Mouse (Mus musculus): ENCODE results near the gene Hivep3. TPM values are rescaled to one million over a fixed set of nuclear protein-coding genes. Genes with fewer than 3 reads are reported as not detected.

Hivep3 gene
- total and polyA plus RNA-seq, 3 experiments: not detected

DNA sequence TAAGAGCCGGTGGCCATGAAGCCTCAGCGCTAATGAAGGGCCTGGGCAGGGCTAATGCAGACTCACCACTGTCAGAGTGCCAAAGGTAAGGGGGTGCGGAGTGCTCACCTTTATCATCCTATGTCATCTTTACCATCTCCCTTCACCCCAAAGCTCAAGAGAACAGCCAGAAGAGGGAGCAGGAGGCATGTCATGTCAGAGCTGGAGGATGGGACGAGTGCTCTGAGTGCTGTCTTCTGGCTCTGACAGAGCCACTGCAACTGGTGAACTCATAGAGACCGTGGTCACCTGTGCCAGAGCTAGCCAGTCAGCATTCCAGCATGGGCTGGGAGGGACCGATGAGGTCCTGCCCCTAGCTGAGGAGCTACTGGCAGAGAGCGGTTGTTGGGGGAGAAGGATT is 27.2 kb downstream of the Hivep3 start:
- no peak for DNase-seq (ENCODE audit: low read depth, low spot score)
- no peaks in the 10 kb centered on the region for H3K4me1 ChIP-seq (ENCODE audit: control insufficient read depth in 1 of 2, insufficient read depth in 2 of 2, low read length in 2 of 2)
- H3K9ac ChIP-seq (ENCODE audit: control insufficient read depth, low read depth, low read length, poor library complexity, severe bottlenecking): no peak overlapping the region

DNA sequence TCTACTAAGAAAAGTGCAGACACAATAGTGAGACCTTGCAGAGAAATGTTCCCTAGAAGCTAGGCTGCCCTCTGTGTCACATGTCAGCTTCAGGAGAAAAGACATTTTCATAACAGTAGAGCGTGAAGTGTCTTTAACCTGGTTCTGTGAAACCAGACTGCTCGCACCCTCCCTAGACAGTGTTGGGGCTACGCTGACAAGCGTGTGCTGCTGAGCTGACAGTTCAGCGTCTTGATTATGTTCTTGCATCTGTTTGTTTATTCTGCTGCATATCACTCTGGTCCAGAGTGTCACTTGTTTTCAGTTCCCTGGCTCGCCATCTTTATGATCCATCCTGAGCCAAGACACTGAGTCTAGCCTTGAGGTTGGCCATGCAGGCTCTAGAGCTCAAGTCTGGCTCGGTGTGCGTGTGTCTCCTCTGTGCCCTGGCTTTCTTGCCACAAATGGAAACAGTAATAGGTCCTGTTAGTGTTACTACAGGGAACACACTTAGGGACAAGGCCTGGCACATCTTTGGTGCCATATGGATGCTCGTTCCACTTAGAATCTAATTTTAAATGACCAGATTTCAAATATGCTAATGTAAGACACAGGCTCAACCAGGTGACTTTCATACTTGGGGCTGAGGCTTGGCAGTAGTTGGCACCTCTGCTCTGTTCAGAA is 28.0 kb downstream of the Hivep3 start:
- no peak overlapping the region for H3K4me3 ChIP-seq (ENCODE audit: control insufficient read depth in 1 of 2, insufficient read depth in 1 of 2, low read depth in 2 of 2, low read length in 2 of 2)
- no peak for DNase-seq (ENCODE audit: low read depth, low spot score)

More for the DNA sequence above, 27.2 kb downstream of the Hivep3 start:
- Histone ChIP-seq H3K4me3 (ENCODE audit: control insufficient read depth in 1 of 2, insufficient read depth in 1 of 2, low read depth in 2 of 2, low read length in 2 of 2) (no peak overlapping the region), H3K36me3 (ENCODE audit: control insufficient read depth in 1 of 2, insufficient read depth in 2 of 2, low read length in 2 of 2) (no peaks in the 10 kb centered on the region), H3K79me2 (ENCODE audit: control insufficient read depth, insufficient read depth, low read length, poor library complexity) (no peaks in the 10 kb centered on the region), H3K9me3 (replicated peaks; ENCODE audit: insufficient read depth, low read length) (no peaks in the 10 kb centered on the region), H3K27me3 (ENCODE audit: control insufficient read depth in 1 of 2, insufficient read depth in 2 of 2, low read length in 2 of 2) (no peaks in the 10 kb centered on the region), H3K27ac (ENCODE audit: control insufficient read depth, low read depth, low read length) (no peak overlapping the region)
- TF ChIP-seq TAL1 (IDR thresholded peaks at IDR 0.05; ENCODE audit: low read length) (no peak), BHLHE40 (IDR thresholded peaks at IDR 0.05; ENCODE audit: borderline replicate concordance, low read depth, low read length) (no peak), GATA1 (IDR thresholded peaks at IDR 0.05; ENCODE audit: low read depth, low read length) (no peak), UBTF (IDR thresholded peaks at IDR 0.05; ENCODE audit: borderline replicate concordance, insufficient read depth, low read depth, low read length) (no peak), MAX (IDR thresholded peaks at IDR 0.05; ENCODE audit: low read length) (no peak), CHD2 (IDR thresholded peaks at IDR 0.05; ENCODE audit: low read length) (no peak), MEF2A (IDR thresholded peaks at IDR 0.05; ENCODE audit: extremely low read depth, insufficient replicate concordance, low read depth, low read length, poor library complexity, severe bottlenecking) (no peak), JUND (IDR thresholded peaks at IDR 0.05; ENCODE audit: low read depth, low read length) (no peak), CTCF (IDR thresholded peaks at IDR 0.05 in 2 of 3, conservative IDR thresholded peaks at IDR 0.05 in 1 of 3; ENCODE audit: control insufficient read depth in 1 of 3, insufficient read depth in 1 of 3, low read depth in 2 of 3, low read length in 3 of 3, poor library complexity in 1 of 3, severe bottlenecking in 1 of 3) (no peak), RCOR1 (IDR thresholded peaks at IDR 0.05; ENCODE audit: low read depth, low read length) (no peak), NELFE (IDR thresholded peaks at IDR 0.05; ENCODE audit: low read depth, low read length) (no peak), TBP (IDR thresholded peaks at IDR 0.05; ENCODE audit: low read depth, low read length) (no peak), MYB (IDR thresholded peaks at IDR 0.05; ENCODE audit: low read depth, low read length) (no peak), CHD1 (IDR thresholded peaks at IDR 0.05; ENCODE audit: low read depth, low read length) (no peak), ELF1 (IDR thresholded peaks at IDR 0.05; ENCODE audit: low read depth, low read length) (no peak), ZC3H11A (IDR thresholded peaks at IDR 0.05; ENCODE audit: low read depth, low read length) (no peak), USF2 (IDR thresholded peaks at IDR 0.05; ENCODE audit: borderline replicate concordance in 1 of 2, insufficient read depth in 1 of 2, low read depth in 1 of 2, low read length in 2 of 2) (no peak), SMC3 (IDR thresholded peaks at IDR 0.05; ENCODE audit: low read depth, low read length) (no peak), KAT2A (conservative IDR thresholded peaks at IDR 0.05; ENCODE audit: low read depth, low read length) (no peak), EP300 (IDR thresholded peaks at IDR 0.05; ENCODE audit: low read depth in 1 of 2, low read length in 2 of 2) (no peak)

More for the DNA sequence above, 28.0 kb downstream of the Hivep3 start:
- Histone ChIP-seq H3K4me1 (ENCODE audit: control insufficient read depth in 1 of 2, insufficient read depth in 2 of 2, low read length in 2 of 2) (no peaks in the 10 kb centered on the region), H3K9ac (ENCODE audit: control insufficient read depth, low read depth, low read length, poor library complexity, severe bottlenecking) (no peak overlapping the region), H3K27ac (ENCODE audit: control insufficient read depth, low read depth, low read length) (no peak overlapping the region), H3K36me3 (ENCODE audit: control insufficient read depth in 1 of 2, insufficient read depth in 2 of 2, low read length in 2 of 2) (no peaks in the 10 kb centered on the region), H3K9me3 (replicated peaks; ENCODE audit: insufficient read depth, low read length) (no peaks in the 10 kb centered on the region), H3K79me2 (ENCODE audit: control insufficient read depth, insufficient read depth, low read length, poor library complexity) (no peaks in the 10 kb centered on the region), H3K27me3 (ENCODE audit: control insufficient read depth in 1 of 2, insufficient read depth in 2 of 2, low read length in 2 of 2) (no peaks in the 10 kb centered on the region)
- TF ChIP-seq HCFC1 (IDR thresholded peaks at IDR 0.05; ENCODE audit: low read depth, low read length): no peak
- TF ChIP-seq ZC3H11A (IDR thresholded peaks at IDR 0.05; ENCODE audit: low read depth, low read length): no peak
- TF ChIP-seq MYB (IDR thresholded peaks at IDR 0.05; ENCODE audit: low read depth, low read length): no peak
- TF ChIP-seq MAFK (IDR thresholded peaks at IDR 0.05; ENCODE audit: borderline replicate concordance, low read depth, low read length): no peak
- TF ChIP-seq SIN3A (IDR thresholded peaks at IDR 0.05; ENCODE audit: low read length): no peak
- no peak for TF ChIP-seq MAX (IDR thresholded peaks at IDR 0.05; ENCODE audit: low read length)
- TF ChIP-seq UBTF (IDR thresholded peaks at IDR 0.05; ENCODE audit: borderline replicate concordance, insufficient read depth, low read depth, low read length): no peak
- TF ChIP-seq ZMIZ1 (IDR thresholded peaks at IDR 0.05; ENCODE audit: low read depth, low read length): no peak

All from MEL (cell line).